Mouse (Mus musculus): Measurements from ENCODE around the gene Pcid2.

GRCm38 (mm10) chr8:13154099-13154498 lies 48.8 kb upstream of the Pcid2 start:
- TF ChIP-seq CTCF (IDR thresholded peaks at IDR 0.05; ENCODE audit: extremely low read depth, insufficient read length, insufficient replicate concordance, low read depth, low read length) (no peak), POLR2A (IDR thresholded peaks at IDR 0.05; ENCODE audit: low read depth, low read length) (no peak)

All from small intestine, adult 2 months (tissue).